Mouse (Mus musculus) heart, embryonic 15.5 days (tissue): Measurements from ENCODE around the gene Nxf3. TPM values are rescaled to one million over a fixed set of nuclear protein-coding genes. Genes with fewer than 3 reads are reported as not detected.
"Not testable (repeated sequence)": the region's sequence is repeated elsewhere in the genome, so short reads cannot be mapped to it uniquely, and the experiment has no call there.

Source experiments
- ATAC-seq: fragments of 200-750 bp; cut with Nextera tagmentation; replicated peaks from 2 replicates; pipeline ENCODE4 v1.8.0; 2017; ENCODE audit warnings: low read depth, moderate TSS enrichment; ENCODE audit not compliant: insufficient number of reproducible peaks, insufficient read depth, low FRiP score
- H3K27ac ChIP-seq: fragments of 300-500 bp; sonication (generic); 2 replicates; pipeline ENCODE4 v1.5.1; 2015; ENCODE audit warnings: mild to moderate bottlenecking, inconsistent platforms
- H3K27me3 ChIP-seq: fragments of 300-500 bp; sonication (generic); 2 replicates; pipeline ENCODE4 v1.6.1; 2015; ENCODE audit warnings: inconsistent platforms
- H3K36me3 ChIP-seq: fragments of 300-500 bp; sonication (generic); 2 replicates; pipeline ENCODE4 v1.6.1; 2015; ENCODE audit warnings: mild to moderate bottlenecking, inconsistent platforms
- H3K4me1 ChIP-seq: fragments of 300-500 bp; sonication (generic); replicated peaks from 2 replicates; pipeline ENCODE4 v1.6.1; 2015; ENCODE audit warnings: inconsistent platforms
- H3K4me2 ChIP-seq: fragments of 300-500 bp; sonication (generic); 2 replicates; pipeline ENCODE4 v1.6.1; 2015; ENCODE audit warnings: inconsistent platforms, mild to moderate bottlenecking, moderate library complexity
- H3K4me3 ChIP-seq: fragments of 300-500 bp; sonication (generic); 2 replicates; pipeline ENCODE4 v1.5.1; 2015; ENCODE audit warnings: mild to moderate bottlenecking, inconsistent platforms
- H3K9ac ChIP-seq: fragments of 300-500 bp; sonication (generic); 2 replicates; pipeline ENCODE4 v1.6.1; 2015; ENCODE audit warnings: mild to moderate bottlenecking, inconsistent platforms
- H3K9me3 ChIP-seq: fragments of 300-500 bp; sonication (generic); replicated peaks from 2 replicates; pipeline ENCODE4 v1.6.1; 2016; ENCODE audit warnings: inconsistent platforms
- WGBS: fragments of 180-500 bp; shearing (Covaris S2); methylation state at CpG from one replicate; pipeline ENCODE4 v1.1.7; 2015; ENCODE audit warnings: mixed read lengths; 5-methylcytosine and 5-hydroxymethylcytosine counted together
- polyA plus RNA-seq: library from polyadenylated mRNA; unstranded; fragments of >200 nt; fragmentation: Nextera tagmentation; extraction: Ambion mirVana; gene quantifications from 2 replicates; pipeline ENCODE4 v1.2.1, GENCODE M21; 2015

Nxf3 gene
- polyA plus RNA-seq, 1 experiment from 2014 or later, result 0.53 TPM

DNA sequence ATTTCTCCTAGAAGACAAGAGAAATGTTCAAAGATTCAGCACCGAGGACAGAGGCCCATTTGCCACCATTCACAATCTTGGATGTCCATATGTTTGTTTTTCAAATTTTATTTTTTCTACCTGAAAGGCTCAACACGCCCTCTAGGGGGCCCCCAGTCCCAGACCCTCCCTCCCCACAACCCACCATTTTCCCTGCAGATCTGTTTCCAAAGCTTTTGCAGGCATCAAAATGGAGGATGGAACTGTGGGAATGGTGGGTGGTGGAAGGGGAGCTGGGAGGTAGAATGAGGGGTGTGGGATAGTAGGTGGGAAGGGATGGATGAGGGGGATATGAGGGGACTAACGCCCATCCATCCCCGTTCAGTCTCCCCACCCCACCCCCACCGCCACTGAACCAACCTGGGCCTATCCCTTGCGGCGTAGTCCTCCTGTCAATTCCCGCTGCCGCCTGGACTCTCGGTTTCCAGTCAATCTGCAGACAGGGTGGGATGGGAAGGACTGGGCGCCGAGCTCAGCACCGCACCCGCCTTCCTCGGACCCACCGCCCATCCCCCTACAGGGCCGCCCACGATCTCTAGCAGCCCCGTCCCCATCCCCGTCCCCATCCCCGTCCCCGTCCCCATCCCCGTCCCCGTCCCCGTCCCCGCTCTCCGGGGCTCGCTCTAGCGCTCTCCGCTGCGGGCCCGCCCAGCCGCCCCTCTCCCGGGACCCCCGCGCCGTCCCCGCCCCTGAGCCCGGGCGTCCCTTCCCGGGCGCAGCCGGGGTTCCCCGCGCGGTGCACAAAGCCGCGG lies 17.7 kb downstream of the Nxf3 start:
- Histone ChIP-seq H3K4me2 (peak overlapping the region; percentile 57), H3K4me3 (peak overlapping the region; percentile 36)
- not testable (repeated sequence) for H3K4me1 ChIP-seq, H3K27me3 ChIP-seq, H3K9ac ChIP-seq, H3K27ac ChIP-seq, H3K36me3 ChIP-seq, H3K9me3 ChIP-seq
- WGBS, result 12% methylated on average over 13 of the region's 48 CpGs
- ATAC-seq, result peak; percentile 4; the same call in 1 of the 2 replicates

DNA sequence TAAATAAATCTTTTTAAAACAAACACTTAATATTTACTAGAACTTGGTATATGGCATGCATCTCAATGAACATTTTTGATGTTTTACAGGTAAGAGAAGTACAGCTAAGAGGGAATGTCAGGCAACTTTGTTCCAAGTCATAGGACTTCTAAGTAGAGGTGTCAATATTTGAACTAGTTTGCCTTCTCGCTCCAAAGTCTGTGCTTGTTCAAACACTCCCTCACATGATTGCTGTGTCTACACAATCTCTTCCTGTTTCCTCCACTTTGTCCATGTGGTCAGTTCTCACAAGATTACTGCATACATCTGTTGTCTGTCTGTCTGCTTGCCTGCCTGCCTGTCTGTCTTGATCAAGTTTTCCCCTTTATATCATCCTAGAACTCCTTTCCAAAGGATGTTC lies 24.4 kb downstream of the Nxf3 start:
- Histone ChIP-seq H3K4me3 (no peak overlapping the region), H3K4me1 (no peaks in the 10 kb centered on the region), H3K9ac (no peak overlapping the region), H3K27me3 (no peaks in the 10 kb centered on the region), H3K27ac (no peak overlapping the region), H3K9me3 (no peaks in the 10 kb centered on the region), H3K36me3 (no peaks in the 10 kb centered on the region), H3K4me2 (no peak overlapping the region)
- ATAC-seq, result no peak
- WGBS, result 65% methylated on average over 1 of the region's 1 CpGs

- Histone ChIP-seq H3K27me3 (no peaks in the 10 kb centered on the region), H3K27ac (no peak overlapping the region), H3K9ac (no peak overlapping the region), H3K4me3 (no peak overlapping the region), H3K36me3 (no peaks in the 10 kb centered on the region), H3K4me2 (no peak overlapping the region), H3K9me3 (no peaks in the 10 kb centered on the region), H3K4me1 (no peaks in the 10 kb centered on the region)
- WGBS, result 68% methylated on average over 2 of the region's 2 CpGs
- ATAC-seq, result no peak
Observed at GRCm38 (mm10) chrX:136051219-136051618, 33.8 kb downstream of the Nxf3 start.

GRCm38 (mm10) chrX:136047528-136047927 lies 37.5 kb downstream of the Nxf3 start:
- Histone ChIP-seq H3K9ac (no peak overlapping the region), H3K9me3 (no peaks in the 10 kb centered on the region), H3K4me1 (no peaks in the 10 kb centered on the region), H3K4me3 (no peak overlapping the region), H3K4me2 (no peak overlapping the region), H3K27me3 (no peaks in the 10 kb centered on the region), H3K36me3 (no peaks in the 10 kb centered on the region), H3K27ac (no peak overlapping the region)
- 15% methylated on average over 5 of the region's 5 CpGs for WGBS
- ATAC-seq, result no peak

DNA sequence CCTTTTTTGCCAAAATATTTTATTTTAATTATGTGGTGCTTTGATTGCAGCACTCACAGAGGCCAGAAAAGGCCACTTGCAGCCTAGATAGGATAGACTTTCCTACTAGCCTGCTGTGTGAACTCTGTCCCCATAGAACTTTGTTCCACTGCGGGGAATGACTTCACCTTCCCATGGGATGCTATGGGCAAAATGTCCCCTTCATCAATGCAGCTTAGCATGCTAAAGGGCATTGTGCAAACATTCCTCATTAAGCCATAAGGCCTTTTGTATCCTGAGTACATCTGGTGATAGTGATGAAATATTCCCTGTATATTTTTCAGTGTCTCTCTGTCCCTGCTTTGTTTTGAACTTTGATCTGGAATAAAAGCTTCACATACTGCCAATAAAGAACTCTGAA lies 41.3 kb downstream of the Nxf3 start:
- no peaks in the 10 kb centered on the region for H3K4me1 ChIP-seq
- no peak overlapping the region for H3K9ac ChIP-seq
- H3K9me3 ChIP-seq, result no peaks in the 10 kb centered on the region
- H3K4me3 ChIP-seq, result no peak overlapping the region
- ATAC-seq, result no peak
- no peak overlapping the region for H3K4me2 ChIP-seq
- no peak overlapping the region for H3K27ac ChIP-seq
- WGBS, result 89% methylated on average over 1 of the region's 1 CpGs
- H3K36me3 ChIP-seq, result no peaks in the 10 kb centered on the region
- no peaks in the 10 kb centered on the region for H3K27me3 ChIP-seq

DNA sequence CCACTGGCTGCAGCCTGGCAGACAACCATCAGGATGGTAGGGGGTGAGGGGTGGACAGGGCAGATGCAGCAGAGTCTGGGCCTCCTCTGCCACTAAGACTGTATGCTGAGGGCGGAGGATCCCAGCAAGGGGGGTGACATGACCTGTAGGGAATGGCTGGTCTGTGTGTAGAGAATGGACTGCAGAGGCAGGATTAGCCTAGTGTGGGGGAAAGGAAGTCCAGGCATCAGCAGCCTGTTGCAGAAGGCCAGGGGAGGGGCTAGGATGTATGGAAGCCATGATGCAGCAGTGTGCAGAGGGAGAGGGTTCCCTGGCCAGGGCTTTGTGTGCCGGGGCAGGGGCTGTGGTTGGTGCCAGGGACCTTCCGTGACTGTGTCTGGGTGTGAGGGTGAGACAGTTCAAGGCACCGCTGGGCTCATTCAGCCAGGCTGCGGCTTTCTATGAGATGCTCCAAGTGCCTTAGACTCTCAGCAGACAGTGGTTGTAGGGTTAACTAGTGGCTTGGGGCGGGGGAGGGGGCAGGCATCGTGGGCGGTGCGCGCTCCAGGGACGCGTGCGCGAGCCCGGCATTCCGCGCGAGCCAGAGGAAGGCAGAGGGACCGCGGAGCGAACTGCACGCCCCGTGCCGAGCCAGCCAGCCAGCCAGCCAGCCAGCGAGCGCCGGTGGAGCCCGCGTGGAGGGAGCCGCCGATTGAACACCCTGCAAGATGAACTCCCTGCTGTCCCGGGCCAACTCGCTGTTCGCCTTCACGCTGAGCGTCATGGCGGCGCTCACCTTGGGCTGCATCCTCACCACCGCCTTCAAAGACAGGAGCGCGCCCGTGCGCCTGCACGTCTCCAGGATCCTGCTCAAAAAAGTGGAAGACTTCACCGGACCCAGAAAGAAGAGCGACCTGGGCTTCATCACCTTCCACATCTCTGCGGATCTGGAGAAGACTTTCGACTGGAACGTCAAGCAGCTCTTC lies 52.0 kb downstream of the Nxf3 start, which contains the start of gene Arxes1:
Gene Arxes1, plus strand, starts transcription at position 569 of the 965 bp plus-strand sequence.
- H3K36me3 ChIP-seq, H3K27ac ChIP-seq, H3K4me1 ChIP-seq, H3K27me3 ChIP-seq, H3K9ac ChIP-seq, H3K9me3 ChIP-seq: not testable (repeated sequence)
- WGBS, result 7% methylated on average over 20 of the region's 49 CpGs
- Histone ChIP-seq H3K4me2 (peak within 1 kb of the TSS; percentile 49), H3K4me3 (peak within 1 kb of the TSS; percentile 32)
- peak; percentile 87 for ATAC-seq

GRCm38 (mm10) chrX:136030331-136030730 lies 54.7 kb downstream of the Nxf3 start:
- Histone ChIP-seq H3K27me3 (no peaks in the 10 kb centered on the region), H3K4me2 (no peak overlapping the region), H3K27ac (no peak overlapping the region), H3K9me3 (no peaks in the 10 kb centered on the region), H3K9ac (no peak overlapping the region), H3K36me3 (no peaks in the 10 kb centered on the region), H3K4me1 (no peaks in the 10 kb centered on the region), H3K4me3 (no peak overlapping the region)
- ATAC-seq, result no peak
- 57% methylated on average over 1 of the region's 1 CpGs for WGBS

Other genes with a start within 250 kb of the Nxf3 start
- gene Gprasp2, start 246.2 kb downstream of the Nxf3 start, polyA plus RNA-seq, result 17.6 and 22.7 TPM in 2 replicates
- 58.6 and 61.2 TPM in 2 replicates for gene Arxes2, start 91.4 kb downstream of the Nxf3 start, polyA plus RNA-seq
- gene Arxes1, start 51.9 kb downstream of the Nxf3 start, polyA plus RNA-seq, result 19.3 and 20.9 TPM in 2 replicates
- gene Bex2, start 17.0 kb downstream of the Nxf3 start, polyA plus RNA-seq, result 12.5 and 28.2 TPM in 2 replicates
- 131 and 190 TPM in 2 replicates for gene Bex4, start 53.7 kb upstream of the Nxf3 start, polyA plus RNA-seq
- gene Tceal8, start 87.1 kb upstream of the Nxf3 start, polyA plus RNA-seq, result 219 and 266 TPM in 2 replicates
- gene Tceal5, start 118.6 kb upstream of the Nxf3 start, polyA plus RNA-seq, result 14.3 and 20.2 TPM in 2 replicates
- gene Tceal7, start 129.5 kb upstream of the Nxf3 start, polyA plus RNA-seq, result 12.0 and 20.2 TPM in 2 replicates
- gene Bex1, start 130.3 kb upstream of the Nxf3 start, polyA plus RNA-seq, result 189 and 225 TPM in 2 replicates
- 377 and 423 TPM in 2 replicates for gene Tceal9, start 159.8 kb upstream of the Nxf3 start, polyA plus RNA-seq
- 396 and 413 TPM in 2 replicates for gene Bex3, start 185.0 kb upstream of the Nxf3 start, polyA plus RNA-seq